Mouse (Mus musculus) limb, embryonic 11.5 days (tissue): ENCODE results near the gene Fkbp9. TPM values are rescaled to one million over a fixed set of nuclear protein-coding genes. Genes with fewer than 3 reads are reported as not detected.

ENCODE experiments used
- ATAC-seq: fragments of 200-750 bp; cut with Nextera tagmentation; 2 replicates; pipeline ENCODE4 v1.8.0; 2017; ENCODE audit warnings: low read depth; ENCODE audit not compliant: insufficient number of reproducible peaks, low FRiP score, low TSS enrichment
- DNase-seq: peaks from one replicate; pipeline ENCODE4 v3.0.0-alpha.2; 2015; ENCODE audit warnings: low spot score
- H3K27ac ChIP-seq: fragments of 300-500 bp; sonication (generic); replicated peaks from 2 replicates; pipeline ENCODE4 v1.5.1; 2014; ENCODE audit warnings: low read depth, mild to moderate bottlenecking, low read length
- H3K27me3 ChIP-seq: fragments of 300-500 bp; sonication (generic); 2 replicates; pipeline ENCODE4 v1.6.1; 2014; ENCODE audit warnings: mild to moderate bottlenecking, low read length, mixed read lengths; ENCODE audit not compliant: control insufficient read depth, insufficient read depth
- H3K36me3 ChIP-seq: fragments of 300-500 bp; sonication (generic); 2 replicates; pipeline ENCODE4 v1.6.1; 2014; ENCODE audit warnings: mild to moderate bottlenecking, low read length, moderate library complexity, mixed read lengths; ENCODE audit not compliant: control insufficient read depth, insufficient read depth
- H3K4me1 ChIP-seq: fragments of 300-500 bp; sonication (generic); 2 replicates; pipeline ENCODE4 v1.6.1; 2014; ENCODE audit warnings: low read length, mixed read lengths; ENCODE audit not compliant: control insufficient read depth, insufficient read depth
- H3K4me2 ChIP-seq: fragments of 300-500 bp; sonication (generic); 2 replicates; pipeline ENCODE4 v1.6.1; 2014; ENCODE audit warnings: low read depth, mild to moderate bottlenecking, moderate library complexity; ENCODE audit not compliant: severe bottlenecking
- H3K4me3 ChIP-seq: fragments of 300-500 bp; sonication (generic); 2 replicates; pipeline ENCODE4 v1.5.1; 2014; ENCODE audit warnings: low read depth, low read length
- H3K9ac ChIP-seq: fragments of 300-500 bp; sonication (generic); 2 replicates; pipeline ENCODE4 v1.6.1; 2014; ENCODE audit warnings: mild to moderate bottlenecking, low read length
- H3K9me3 ChIP-seq: fragments of 300-500 bp; sonication (generic); 2 replicates; pipeline ENCODE4 v1.6.1; 2016; ENCODE audit warnings: low read length; ENCODE audit not compliant: control insufficient read depth
- WGBS: fragments of 180-500 bp; shearing (Covaris S2); extraction: QIAGEN DNeasy Blood & Tissue Kit; methylation state at CpG from one replicate; pipeline ENCODE4 v1.1.7; 2014; 5-methylcytosine and 5-hydroxymethylcytosine counted together
- polyA plus RNA-seq: library from polyadenylated mRNA; unstranded; fragments of >200 nt; fragmentation: Nextera tagmentation; extraction: Ambion mirVana; gene quantifications from 2 replicates; pipeline ENCODE4 v1.2.1, GENCODE M21; 2014

Gene Fkbp9
- polyA plus RNA-seq, 1 experiment from 2014 or later, result 73.0 TPM

DNA sequence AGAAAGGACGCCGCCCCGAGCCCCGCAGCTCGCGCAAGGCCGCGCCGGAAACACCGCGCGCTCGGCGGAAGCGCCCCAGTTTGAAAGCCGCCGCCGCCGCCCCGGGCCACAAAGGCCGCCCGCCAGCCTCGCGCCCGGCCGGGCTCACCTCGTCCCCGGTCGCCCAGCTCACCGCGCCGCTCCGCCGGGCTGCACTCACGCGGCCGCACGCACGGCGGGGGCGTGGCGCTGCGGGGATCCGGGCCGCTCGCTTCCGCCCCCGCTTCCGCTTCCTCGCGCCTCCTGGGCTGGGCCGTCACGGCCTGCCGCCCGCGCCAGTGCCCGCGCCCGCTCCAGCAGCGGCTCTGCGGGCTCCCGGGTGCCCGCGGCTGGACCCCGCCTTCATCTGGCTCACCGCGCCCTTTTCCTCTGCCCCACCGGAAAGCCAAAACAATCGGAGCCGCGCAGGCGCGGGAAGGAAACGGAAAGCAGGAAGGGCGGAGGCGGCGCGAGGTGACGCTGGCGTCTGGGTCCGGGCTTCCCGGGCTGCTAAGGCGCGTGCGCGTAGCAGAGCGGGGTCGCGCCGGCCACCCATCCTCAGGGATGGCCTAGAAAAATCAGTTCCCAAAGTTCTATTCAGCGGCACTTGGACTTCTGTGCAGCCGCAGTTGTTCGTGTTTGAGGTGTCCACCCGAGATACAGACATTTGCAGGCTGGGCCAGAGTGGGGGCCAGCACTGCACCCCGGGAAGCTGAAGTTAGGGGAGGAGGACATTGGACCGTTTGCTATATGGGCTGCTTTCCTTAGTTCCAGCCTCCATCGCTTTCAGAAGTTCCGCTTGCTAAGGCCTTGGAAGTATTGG, 34.3 kb upstream of the Fkbp9 start, which contains the start of gene Kbtbd2:
TSS of gene Kbtbd2 (minus strand) at position 503 of the 841 bp plus-strand sequence.
- Histone ChIP-seq H3K27ac (peak within 1 kb of the TSS; percentile 100), H3K4me1 (no peaks in the 10 kb centered on the region), H3K27me3 (no peaks in the 10 kb centered on the region), H3K36me3 (no peaks in the 10 kb centered on the region), H3K4me3 (peak within 1 kb of the TSS; percentile 58), H3K9ac (peak within 1 kb of the TSS; percentile 97), H3K9me3 (no peaks in the 10 kb centered on the region), H3K4me2 (peak within 1 kb of the TSS; percentile 65)
- DNase-seq, result peak; percentile 94
- WGBS, result under 1% methylated on average over 76 of the region's 98 CpGs
- ATAC-seq, result peak; percentile 93

DNA sequence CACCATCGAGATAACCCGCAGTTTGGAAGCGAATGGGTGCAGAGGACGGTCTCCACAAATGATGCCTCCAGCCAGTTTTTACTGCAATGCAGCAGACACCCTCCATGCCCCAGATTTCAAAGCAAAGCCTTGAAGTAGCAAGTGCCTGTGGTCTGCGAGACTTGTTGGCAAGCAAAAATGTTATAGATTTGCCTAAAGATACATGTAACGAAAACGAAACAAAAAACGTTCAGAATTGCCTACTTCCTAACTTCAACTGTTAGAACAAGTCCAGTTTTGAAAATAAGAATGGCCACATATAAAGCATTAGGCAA, 33.8 kb upstream of the Fkbp9 start:
- Histone ChIP-seq H3K27me3 (no peaks in the 10 kb centered on the region), H3K4me1 (no peaks in the 10 kb centered on the region), H3K4me3 (peak overlapping the region; percentile 58), H3K9me3 (no peaks in the 10 kb centered on the region), H3K9ac (peak overlapping the region; percentile 97), H3K27ac (peak overlapping the region; percentile 100), H3K4me2 (peak overlapping the region; percentile 65), H3K36me3 (no peaks in the 10 kb centered on the region)
- whole genome bisulfite sequencing, result 19% methylated on average over 8 of the region's 8 CpGs
- no peak for DNase-seq
- no peak for ATAC-seq

DNA sequence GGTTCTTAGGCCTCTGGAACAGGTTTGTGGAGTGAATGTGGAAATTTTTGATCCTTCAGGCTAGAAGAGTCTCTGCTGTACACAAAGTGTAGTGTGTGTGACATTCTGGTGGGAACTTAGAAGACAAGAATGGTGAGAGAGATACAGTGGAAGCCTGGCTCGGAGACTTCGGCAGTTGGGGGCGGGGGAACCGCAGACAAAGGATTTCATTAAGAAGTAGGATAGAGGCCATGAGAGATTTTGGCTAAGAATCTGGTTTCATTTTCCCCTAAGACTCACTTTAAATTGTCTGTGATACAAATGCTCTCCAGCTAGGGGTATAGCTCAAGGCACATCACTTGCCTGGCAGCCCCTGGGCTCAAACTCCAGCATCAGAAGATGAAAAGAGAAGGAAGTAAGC, 26.8 kb upstream of the Fkbp9 start:
- no peaks in the 10 kb centered on the region for H3K4me1 ChIP-seq
- no peaks in the 10 kb centered on the region for H3K9me3 ChIP-seq
- H3K36me3 ChIP-seq, result no peaks in the 10 kb centered on the region
- no peak for DNase-seq
- no peak overlapping the region for H3K4me3 ChIP-seq
- no peak for ATAC-seq
- H3K4me2 ChIP-seq, result no peak overlapping the region
- 94% methylated on average over 4 of the region's 4 CpGs for WGBS
- no peak overlapping the region for H3K9ac ChIP-seq
- H3K27ac ChIP-seq, result no peak overlapping the region
- no peaks in the 10 kb centered on the region for H3K27me3 ChIP-seq

DNA sequence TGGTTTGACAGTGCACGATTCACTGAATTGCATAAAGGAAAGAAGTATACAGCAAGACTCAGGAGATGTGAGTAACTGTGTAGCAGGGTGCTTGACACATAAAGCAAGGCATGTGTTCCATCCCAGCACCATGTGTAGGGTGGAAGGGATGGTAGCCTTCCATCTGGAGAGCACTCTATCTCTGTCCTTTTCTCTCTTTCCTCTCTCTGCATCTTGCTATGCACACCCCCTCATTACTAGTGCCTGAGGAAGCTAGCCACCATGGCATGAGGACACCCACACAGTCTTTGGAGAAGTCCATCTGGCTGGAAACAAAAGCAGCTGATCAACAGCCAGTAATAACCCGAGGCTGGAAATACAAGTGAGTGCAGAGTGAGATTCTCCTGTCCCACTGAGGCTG, 25.7 kb upstream of the Fkbp9 start:
- H3K4me3 ChIP-seq, result no peak overlapping the region
- no peak overlapping the region for H3K4me2 ChIP-seq
- no peak for DNase-seq
- no peaks in the 10 kb centered on the region for H3K27me3 ChIP-seq
- H3K9me3 ChIP-seq, result no peaks in the 10 kb centered on the region
- H3K36me3 ChIP-seq, result no peaks in the 10 kb centered on the region
- H3K4me1 ChIP-seq, result no peaks in the 10 kb centered on the region
- WGBS, result 76% methylated on average over 2 of the region's 2 CpGs
- no peak overlapping the region for H3K27ac ChIP-seq
- H3K9ac ChIP-seq, result no peak overlapping the region
- no peak for ATAC-seq

DNA sequence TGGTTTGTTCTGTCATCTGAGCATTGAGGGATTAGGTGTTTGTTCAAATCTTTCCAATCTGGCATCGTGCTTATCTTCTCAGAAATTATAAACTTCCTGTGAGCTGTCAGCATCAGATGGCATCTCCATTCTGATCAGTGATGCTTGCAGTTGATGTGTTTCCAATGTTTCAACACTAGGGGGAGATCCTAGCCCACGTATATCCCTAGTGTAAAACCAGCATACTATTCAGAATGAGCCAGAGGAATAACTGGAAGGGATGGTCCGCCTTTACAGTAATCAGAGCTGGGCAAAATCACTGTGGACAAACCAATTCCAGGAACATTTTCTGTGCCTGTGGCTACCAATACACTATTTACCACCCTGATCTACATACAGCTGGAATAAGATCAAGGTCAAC, 23.2 kb upstream of the Fkbp9 start:
- no peaks in the 10 kb centered on the region for H3K27me3 ChIP-seq
- H3K4me1 ChIP-seq, result no peaks in the 10 kb centered on the region
- ATAC-seq (0 out of 2 replicates have a peak, but pooled peaks have one; percentile 57), DNase-seq (peak; percentile 38)
- H3K4me3 ChIP-seq, result no peak overlapping the region
- H3K9me3 ChIP-seq, result no peaks in the 10 kb centered on the region
- no peak overlapping the region for H3K4me2 ChIP-seq
- 20% methylated on average over 3 of the region's 3 CpGs for WGBS
- H3K36me3 ChIP-seq, result no peaks in the 10 kb centered on the region
- no peak overlapping the region for H3K27ac ChIP-seq
- H3K9ac ChIP-seq, result no peak overlapping the region

DNA sequence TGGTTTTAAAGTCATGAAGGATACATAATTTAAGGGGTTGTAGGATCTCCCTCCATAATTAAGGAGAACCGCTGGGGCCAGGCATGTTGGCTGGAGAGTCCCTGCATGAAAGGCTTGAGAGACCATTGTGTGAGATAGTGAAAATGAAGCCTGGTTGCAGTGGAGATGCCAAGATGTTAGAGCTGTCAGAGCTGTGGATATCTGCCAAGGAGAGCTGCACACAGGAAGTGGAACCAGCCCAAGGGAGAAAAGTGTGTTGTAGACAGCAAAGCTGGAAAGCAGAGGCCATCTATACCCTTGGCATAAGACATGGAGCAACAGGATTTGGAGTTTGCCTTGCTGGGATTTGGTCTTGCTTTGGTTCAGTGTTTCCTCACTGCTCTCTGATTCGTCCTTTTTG, 18.5 kb upstream of the Fkbp9 start:
- Histone ChIP-seq H3K36me3 (no peaks in the 10 kb centered on the region), H3K4me2 (no peak overlapping the region), H3K4me3 (no peak overlapping the region), H3K27me3 (no peaks in the 10 kb centered on the region), H3K9ac (no peak overlapping the region), H3K9me3 (no peaks in the 10 kb centered on the region), H3K4me1 (no peaks in the 10 kb centered on the region), H3K27ac (no peak overlapping the region)
- WGBS, result 75% methylated on average over 2 of the region's 2 CpGs
- DNase-seq, result no peak
- ATAC-seq, result no peak

DNA sequence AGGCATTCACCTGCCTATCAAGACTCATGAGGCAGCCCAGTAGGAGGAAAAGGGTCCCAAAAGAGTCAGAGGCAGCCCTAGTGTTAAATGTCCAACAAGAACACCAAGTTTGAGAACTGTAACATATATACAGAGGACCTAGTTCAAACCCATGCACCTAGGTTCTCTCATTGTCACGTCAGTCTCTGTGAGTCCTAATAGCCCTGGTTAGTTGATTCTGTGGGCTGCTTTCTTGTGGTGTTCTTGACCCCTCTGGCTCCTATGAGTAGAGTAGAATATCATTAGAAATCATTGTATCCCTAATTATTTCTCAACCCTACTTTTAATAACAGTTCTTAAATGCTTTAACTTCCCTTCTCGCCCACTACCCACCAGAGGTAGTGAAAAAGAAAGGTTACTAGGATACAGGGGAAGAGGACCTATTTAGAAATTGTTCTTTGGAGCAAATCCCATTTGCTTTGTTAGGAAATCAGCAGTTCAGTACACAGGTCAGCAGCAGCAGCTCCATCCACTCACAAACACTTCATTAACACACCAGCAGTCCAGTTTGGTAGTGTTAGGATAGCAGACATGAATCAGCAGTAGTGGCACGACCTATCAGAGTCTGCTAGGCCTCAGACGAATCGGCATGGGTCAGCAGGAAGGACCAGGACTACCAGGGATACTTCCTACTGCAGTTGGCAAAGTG, 13.3 kb upstream of the Fkbp9 start:
- Histone ChIP-seq H3K27me3 (no peaks in the 10 kb centered on the region), H3K9me3 (no peaks in the 10 kb centered on the region), H3K9ac (no peak overlapping the region), H3K4me3 (no peak overlapping the region), H3K27ac (no peak overlapping the region), H3K36me3 (no peaks in the 10 kb centered on the region), H3K4me1 (no peaks in the 10 kb centered on the region), H3K4me2 (no peak overlapping the region)
- WGBS, result 73% methylated on average over 5 of the region's 5 CpGs
- DNase-seq (no peak), ATAC-seq (no peak)

DNA sequence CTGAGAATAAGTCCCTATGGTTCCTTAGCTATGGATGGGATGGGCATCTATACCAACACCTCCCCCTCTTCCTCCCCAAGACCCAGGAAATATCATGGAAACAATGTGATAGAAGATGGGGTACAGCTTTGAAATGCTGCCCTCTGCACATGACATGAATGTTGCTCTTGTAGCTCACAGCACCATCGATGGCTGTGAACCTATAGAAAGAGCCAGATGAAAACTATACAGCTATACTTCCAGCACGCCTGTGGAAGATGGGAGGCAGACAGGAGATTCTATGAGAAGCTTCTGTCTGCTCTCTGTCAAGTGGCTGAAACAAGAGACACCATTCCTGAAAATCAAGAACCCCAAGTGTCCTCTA, 12.8 kb upstream of the Fkbp9 start:
- Histone ChIP-seq H3K27ac (no peak overlapping the region), H3K4me3 (no peak overlapping the region), H3K9ac (no peak overlapping the region), H3K36me3 (no peaks in the 10 kb centered on the region), H3K27me3 (no peaks in the 10 kb centered on the region), H3K4me1 (no peaks in the 10 kb centered on the region), H3K4me2 (no peak overlapping the region), H3K9me3 (no peaks in the 10 kb centered on the region)
- WGBS, result 75% methylated on average over 2 of the region's 2 CpGs
- no peak for ATAC-seq
- DNase-seq, result no peak
